Mouse (Mus musculus) induced T-regulatory cell, adult 2 months (primary cell): ENCODE data around the gene Mical2.

ENCODE experiments used
- DNase-seq: peaks from one replicate; pipeline ENCODE4 v3.0.0-alpha.2; 2012; ENCODE audit warnings: low read depth

The Mical2 gene

GRCm38 (mm10) chr7:112455566-112456110, 230.0 kb downstream of the Mical2 start:
- no peak for DNase-seq

DNA sequence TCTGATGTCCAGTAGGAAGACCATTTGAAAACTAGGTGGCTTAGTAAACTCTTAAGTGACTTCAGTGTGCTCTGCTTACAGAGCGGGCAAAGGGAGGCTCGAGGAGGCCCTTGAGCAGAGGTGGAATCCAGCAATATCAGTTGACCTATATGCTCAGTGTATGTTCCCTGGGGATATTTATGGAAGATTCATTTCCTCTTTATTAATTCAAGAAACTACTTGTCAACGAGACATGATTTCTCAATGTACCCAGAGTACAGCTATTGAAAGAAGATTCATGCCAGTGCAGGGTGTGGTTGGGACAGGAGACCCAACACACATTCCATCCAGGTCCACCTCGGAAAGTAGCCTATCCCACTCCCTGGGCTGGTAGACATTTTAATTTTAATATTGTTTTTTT, 231.7 kb downstream of the Mical2 start:
- no peak for DNase-seq

- no peak for DNase-seq
Observed at GRCm38 (mm10) chr7:112457920-112458319, 232.3 kb downstream of the Mical2 start.

DNA sequence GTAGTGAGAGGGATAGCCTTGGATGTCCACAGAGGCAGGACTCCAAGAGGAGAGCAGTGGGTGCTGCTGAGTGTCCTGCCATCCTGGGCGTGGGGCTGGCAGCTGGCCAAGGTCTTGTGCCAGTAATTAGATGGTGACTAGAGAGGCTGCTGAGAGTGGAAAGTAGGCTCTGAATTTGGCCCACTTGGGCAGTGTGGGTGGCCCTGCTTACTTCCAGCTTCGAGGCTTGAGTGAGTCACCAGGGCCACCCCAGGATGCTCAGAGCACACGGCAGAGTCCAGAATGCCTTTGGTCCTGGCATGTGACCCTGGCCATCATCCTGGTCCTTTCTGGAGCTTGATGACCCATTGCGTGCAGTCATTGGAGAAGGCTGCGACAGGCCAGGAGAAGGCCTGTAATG, 232.8 kb downstream of the Mical2 start:
- DNase-seq: no peak
